Mouse (Mus musculus): ENCODE data around the gene Rpl13a. TPM values are rescaled to one million over a fixed set of nuclear protein-coding genes. Genes with fewer than 3 reads are reported as not detected.

Rpl13a gene
- polyA plus RNA-seq (2012; rRNA removed), result 2,695 and 3,876 TPM in 2 replicates

DNA sequence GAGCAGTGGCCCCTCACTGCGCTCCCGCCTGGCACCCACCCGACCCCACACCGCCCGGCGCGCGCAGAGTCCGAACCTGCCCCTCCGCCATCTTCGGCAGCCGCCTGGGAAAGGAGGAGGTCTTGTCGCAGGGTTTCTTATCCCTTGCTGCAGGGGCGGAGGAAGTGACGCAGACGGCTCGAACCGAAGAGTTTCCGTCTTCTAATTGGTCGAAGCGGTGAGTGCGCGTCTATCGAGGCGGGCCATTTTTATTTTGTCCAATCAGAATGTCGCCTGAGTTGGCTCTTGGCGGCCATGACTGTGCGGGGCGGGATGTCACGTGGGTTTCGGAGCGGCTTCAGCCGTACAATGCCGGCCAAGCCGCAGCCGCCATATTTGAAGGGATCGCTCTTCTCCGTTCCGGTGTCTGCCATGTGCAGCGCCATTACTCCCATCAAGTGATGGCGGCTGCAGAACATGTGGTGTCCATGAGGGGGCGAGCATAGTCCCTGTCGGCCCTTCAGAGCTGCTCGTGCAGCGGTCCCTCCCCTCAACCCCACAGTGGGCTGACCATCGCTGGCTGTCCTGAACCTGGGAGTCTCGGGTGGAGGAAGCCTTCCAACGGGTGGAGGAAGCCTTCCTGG is at the start of gene Rpl13a:
Gene Rpl13a (minus strand): TSS at position 138 of the 623 bp plus-strand sequence.

DNA sequence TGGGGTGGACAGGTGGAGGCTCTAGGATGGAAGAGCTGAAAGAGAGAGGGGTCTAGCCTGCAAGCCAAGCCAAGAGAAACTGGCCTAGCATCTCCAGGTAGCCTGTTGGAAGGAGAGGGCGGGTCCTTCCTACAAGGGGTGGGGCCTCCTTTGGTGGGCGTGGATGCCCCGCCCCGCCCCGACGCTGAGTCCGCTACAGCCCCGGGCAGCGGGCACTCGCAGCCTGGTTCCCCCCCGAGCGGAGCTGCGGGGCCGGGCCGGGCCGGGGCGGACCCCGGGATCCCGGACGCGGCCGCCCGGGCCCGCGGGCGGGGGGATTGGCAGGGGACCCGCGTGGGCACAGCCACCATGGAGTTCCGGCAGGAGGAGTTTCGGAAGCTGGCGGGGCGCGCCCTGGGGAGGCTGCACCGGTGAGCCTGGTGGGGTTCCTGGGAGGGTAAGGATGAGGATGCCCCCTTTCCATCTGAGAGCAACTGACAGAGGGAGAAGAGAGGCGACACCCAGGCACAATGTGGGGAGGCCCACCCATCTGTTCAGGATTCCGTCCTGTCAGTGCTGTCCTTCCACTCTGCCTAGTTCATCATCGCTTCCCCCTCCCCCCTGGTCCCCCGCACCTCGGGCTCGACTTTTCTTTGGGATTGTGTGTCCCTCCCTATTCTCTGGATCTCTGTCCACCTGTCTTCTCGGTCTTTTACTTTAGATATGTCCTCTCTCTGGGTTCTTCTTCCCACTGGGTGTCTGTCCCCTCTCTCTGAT is 35.4 kb upstream of the Rpl13a start, which contains the start of gene Slc17a7:
Gene Slc17a7 (plus strand): TSS at position 215 of the 756 bp plus-strand sequence.

DNA sequence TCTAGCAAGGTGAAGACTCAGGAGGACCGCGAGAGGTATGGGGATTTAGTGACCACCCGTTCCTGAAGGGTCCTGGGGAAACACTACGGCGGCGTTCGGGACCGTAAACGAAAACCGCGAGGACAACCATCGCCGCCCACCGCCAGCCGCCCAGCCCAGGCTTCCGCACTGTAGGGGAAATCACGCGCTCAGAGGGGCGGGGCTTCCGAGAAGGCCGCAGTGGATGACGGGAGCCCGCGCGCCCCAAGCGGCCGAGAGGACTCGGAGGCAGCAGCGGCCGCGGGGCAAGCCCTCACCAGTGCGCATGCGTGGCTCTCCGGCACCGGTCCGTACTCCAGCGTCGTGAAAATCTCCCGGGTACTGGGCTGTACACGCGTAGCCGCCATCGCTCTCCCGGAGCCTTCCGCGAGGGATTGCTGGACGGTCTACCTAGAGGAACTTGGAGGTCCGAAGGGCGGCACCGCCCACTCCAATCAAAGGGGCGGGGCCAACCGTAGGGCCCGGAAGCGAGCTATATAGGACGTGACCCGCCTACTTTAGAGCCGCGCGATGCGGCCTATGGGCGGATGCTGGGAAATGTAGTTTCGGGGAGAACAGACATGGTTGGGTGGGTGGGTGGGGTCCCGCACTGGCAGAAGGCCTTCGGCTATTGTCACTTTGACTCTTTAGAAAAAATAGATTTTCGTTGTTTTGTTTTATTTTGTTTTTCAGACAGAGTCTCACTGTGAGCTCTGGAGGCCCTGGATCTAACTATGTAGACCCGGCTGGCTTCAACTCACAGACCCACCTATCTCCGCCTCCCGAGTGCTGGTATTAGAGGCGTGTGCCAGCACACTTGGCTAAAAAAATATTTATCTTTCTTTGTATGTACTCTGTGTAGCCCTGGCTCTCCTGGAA is 25.8 kb upstream of the Rpl13a start, which contains the start of the genes Pih1d1 and Aldh16a1:
Gene Pih1d1 (plus strand): TSS at position 208 of the 897 bp plus-strand sequence.
Gene Aldh16a1 (minus strand): TSS at position 489 of the 897 bp plus-strand sequence.

DNA sequence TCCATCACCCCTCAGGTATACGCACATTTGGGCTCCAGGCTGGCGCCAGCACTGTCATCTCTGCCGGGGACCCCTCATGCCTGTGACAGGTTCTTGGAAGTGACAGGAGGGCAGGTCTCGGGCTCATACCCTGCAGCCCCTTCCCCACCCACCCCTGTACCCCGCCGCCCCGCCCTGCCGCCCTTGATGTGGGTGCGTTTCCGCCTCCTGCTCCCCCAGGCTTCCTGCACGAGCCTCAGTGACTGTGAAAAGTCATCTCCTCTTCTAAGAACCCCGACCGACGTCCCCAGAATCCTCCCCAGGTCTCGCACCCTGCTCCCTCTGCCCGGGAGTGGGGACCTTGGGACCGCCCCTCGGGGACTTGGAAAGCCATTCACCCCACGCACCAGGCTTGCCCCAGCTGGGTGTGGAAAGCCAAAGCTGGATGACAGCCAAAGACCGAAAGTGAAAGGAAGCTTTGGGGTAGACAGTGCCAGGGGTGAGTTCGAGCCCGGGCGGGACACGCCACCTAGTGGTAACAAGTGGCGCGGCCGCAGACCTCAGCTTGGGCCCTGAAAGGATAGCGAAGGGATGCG is 7.5 kb upstream of the Rpl13a start, which contains the start of the genes Gm45713 and Flt3l:
Gene Gm45713 (minus strand): TSS at position 239 of the 575 bp plus-strand sequence.
Gene Flt3l (minus strand): TSS at position 440 of the 575 bp plus-strand sequence.

DNA sequence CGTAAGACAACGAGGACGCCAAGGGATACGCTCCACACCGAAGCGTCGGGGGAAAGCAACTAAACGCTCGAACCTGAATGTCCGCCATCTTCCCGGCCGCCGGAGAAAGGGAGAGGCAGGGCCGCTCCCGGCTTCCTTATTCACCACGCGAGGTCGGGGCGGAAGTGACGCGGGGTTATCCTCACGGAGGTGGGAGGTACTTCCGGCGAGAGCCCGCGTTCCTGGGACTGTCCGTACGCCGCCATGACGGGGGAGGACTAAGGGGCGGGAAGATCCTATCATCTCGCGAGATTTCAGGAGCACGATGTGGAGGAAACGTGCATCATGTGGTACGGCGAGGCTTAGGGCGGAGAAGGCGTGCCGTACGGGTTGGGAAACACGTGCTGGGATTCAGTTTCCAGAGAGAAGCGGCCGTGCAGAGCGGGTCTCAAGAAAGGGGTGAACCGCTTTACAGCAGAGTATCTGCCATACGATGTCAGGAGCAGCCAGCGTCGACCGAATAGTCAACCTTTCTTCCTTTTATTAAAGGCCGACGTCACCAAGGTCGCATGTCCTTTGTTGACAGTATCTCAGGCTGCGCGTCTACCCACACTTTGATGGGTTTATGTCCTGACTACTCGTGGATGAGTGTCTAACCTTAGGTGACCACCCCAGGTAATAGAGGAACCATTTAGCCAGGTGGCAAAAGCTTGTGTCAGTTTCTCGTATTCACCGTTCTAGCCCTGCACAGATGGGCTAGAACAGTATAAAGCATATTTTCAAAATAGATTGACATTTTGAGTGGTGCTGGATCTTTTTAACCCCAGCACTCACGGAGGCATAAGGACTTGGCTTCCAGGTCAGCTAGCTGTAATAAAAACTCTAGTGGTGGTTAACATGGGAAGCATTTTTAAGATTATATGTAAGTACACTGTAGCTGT is 4.1 kb downstream of the Rpl13a start, which contains the start of gene Rps11:
Gene Rps11 (minus strand): TSS at position 216 of the 920 bp plus-strand sequence.

DNA sequence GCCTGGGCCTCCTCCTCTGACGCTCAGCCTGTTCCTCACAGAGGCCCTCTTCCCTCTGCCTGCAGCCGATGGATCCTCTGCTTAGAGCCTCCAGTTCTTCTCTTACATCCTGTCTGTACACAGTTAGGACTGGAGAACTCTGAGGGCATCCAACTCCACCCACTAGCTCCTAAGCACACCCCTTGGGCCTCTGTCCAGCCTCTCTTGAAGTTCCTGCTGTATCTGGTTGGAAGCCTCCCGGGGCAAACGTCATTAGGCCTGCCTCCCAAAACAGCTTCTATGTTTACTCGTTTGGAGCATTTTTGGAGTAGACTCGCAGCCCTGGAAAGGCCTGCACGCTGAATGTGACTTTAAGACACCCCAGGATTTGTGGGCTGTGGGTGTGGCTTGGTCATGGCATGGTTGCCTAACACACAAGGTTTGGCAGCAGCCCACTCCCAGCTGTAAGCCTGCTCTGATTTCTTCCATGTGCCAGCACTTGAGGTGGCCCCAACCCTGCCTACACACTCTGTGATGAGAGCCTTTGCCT is 24.8 kb downstream of the Rpl13a start, which contains the start of gene Fcgrt:
Gene Fcgrt (minus strand): TSS at position 200 of the 529 bp plus-strand sequence.

DNA sequence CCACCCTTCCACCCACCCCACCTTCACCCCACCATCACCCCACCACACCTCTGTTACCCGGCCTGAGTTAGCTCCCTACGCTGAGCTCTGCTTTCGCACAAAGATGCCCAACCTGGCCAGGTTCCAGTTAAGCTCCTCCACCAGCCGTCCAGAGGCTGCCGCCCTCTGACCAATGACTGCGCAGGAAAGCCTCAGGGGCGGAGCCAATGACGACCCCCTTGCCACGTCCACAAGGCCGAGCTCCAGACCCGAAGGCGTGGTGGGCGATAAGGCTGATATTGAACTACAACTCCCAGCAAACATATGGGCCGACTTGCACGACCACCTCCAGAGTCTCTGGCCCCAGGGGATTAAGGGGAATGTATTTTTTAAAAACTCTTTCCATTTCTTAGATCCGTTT is 36.5 kb downstream of the Rpl13a start, which contains the start of gene Rcn3:
Gene Rcn3 (minus strand): TSS at position 174 of the 400 bp plus-strand sequence.

Other genes with a start within 250 kb of the Rpl13a start
- gene Med25, start 236.0 kb downstream of the Rpl13a start, polyA plus RNA-seq (2012; rRNA removed), result 151 and 183 TPM in 2 replicates
- gene Fuz, start 232.7 kb downstream of the Rpl13a start, polyA plus RNA-seq (2012; rRNA removed), result 23.0 and 29.3 TPM in 2 replicates
- gene Ap2a1, start 199.3 kb downstream of the Rpl13a start, polyA plus RNA-seq (2012; rRNA removed), result 70.2 and 102 TPM in 2 replicates
- gene Tsks, start 185.6 kb downstream of the Rpl13a start, polyA plus RNA-seq (2012; rRNA removed), result 0.07 and 0.08 TPM in 2 replicates
- gene Cpt1c, start 153.9 kb downstream of the Rpl13a start, polyA plus RNA-seq (2012; rRNA removed), result 36.4 and 49.2 TPM in 2 replicates
- 510 and 945 TPM in 2 replicates for gene Prmt1, start 142.2 kb downstream of the Rpl13a start, polyA plus RNA-seq (2012; rRNA removed)
- 113 and 137 TPM in 2 replicates for gene Irf3, start 131.1 kb downstream of the Rpl13a start, polyA plus RNA-seq (2012; rRNA removed)
- gene Bcl2l12, start 130.0 kb downstream of the Rpl13a start, polyA plus RNA-seq (2012; rRNA removed), result 70.1 and 80.1 TPM in 2 replicates
- gene Scaf1, start 112.4 kb downstream of the Rpl13a start, polyA plus RNA-seq (2012; rRNA removed), result 105 and 108 TPM in 2 replicates
- gene Rras, start 110.8 kb downstream of the Rpl13a start, polyA plus RNA-seq (2012; rRNA removed), result 17.2 and 25.6 TPM in 2 replicates
- 27.7 and 54.2 TPM in 2 replicates for gene Prr12, start 75.9 kb downstream of the Rpl13a start, polyA plus RNA-seq (2012; rRNA removed)
- gene Nosip, start 66.3 kb downstream of the Rpl13a start, polyA plus RNA-seq (2012; rRNA removed), result 75.0 and 79.0 TPM in 2 replicates
- gene Prrg2, start 66.1 kb downstream of the Rpl13a start, polyA plus RNA-seq (2012; rRNA removed), result 18.9 and 28.4 TPM in 2 replicates
- gene Rcn3, start 36.5 kb downstream of the Rpl13a start, polyA plus RNA-seq (2012; rRNA removed), result 151 and 178 TPM in 2 replicates
- 9.6 and 15.3 TPM in 2 replicates for gene Fcgrt, start 24.9 kb downstream of the Rpl13a start, polyA plus RNA-seq (2012; rRNA removed)
- gene Rps11, start 4.3 kb downstream of the Rpl13a start, polyA plus RNA-seq (2012; rRNA removed), result 695 and 927 TPM in 2 replicates
- 0.05 and 0.52 TPM in 2 replicates for gene Gm45713, start 7.5 kb upstream of the Rpl13a start, polyA plus RNA-seq (2012; rRNA removed)
- 4.8 and 5.5 TPM in 2 replicates for gene Flt3l, start 7.7 kb upstream of the Rpl13a start, polyA plus RNA-seq (2012; rRNA removed)
- gene Pih1d1, start 25.5 kb upstream of the Rpl13a start, polyA plus RNA-seq (2012; rRNA removed), result 112 and 132 TPM in 2 replicates
- gene Aldh16a1, start 25.8 kb upstream of the Rpl13a start, polyA plus RNA-seq (2012; rRNA removed), result 31.7 and 34.0 TPM in 2 replicates
- gene Slc17a7, start 35.2 kb upstream of the Rpl13a start, polyA plus RNA-seq (2012; rRNA removed), result 2.3 and 2.8 TPM in 2 replicates
- gene Gfy, start 50.8 kb upstream of the Rpl13a start, polyA plus RNA-seq (2012; rRNA removed), result 0.04 and 0.07 TPM in 2 replicates
- gene Pth2, start 52.2 kb upstream of the Rpl13a start, polyA plus RNA-seq (2012; rRNA removed), result 0.26 TPM in 1 of 2 replicates, not detected in the other
- gene Ccdc155, start 76.1 kb upstream of the Rpl13a start, polyA plus RNA-seq (2012; rRNA removed), result 0.92 and 1.1 TPM in 2 replicates
- 2.0 and 3.1 TPM in 2 replicates for gene Dkkl1, start 83.4 kb upstream of the Rpl13a start, polyA plus RNA-seq (2012; rRNA removed)
- gene Tead2, start 87.0 kb upstream of the Rpl13a start, polyA plus RNA-seq (2012; rRNA removed), result 557 and 610 TPM in 2 replicates
- gene Cd37, start 110.4 kb upstream of the Rpl13a start, polyA plus RNA-seq (2012; rRNA removed), result 1.8 and 2.6 TPM in 2 replicates
- 0.17 and 0.30 TPM in 2 replicates for gene Slc6a16, start 112.3 kb upstream of the Rpl13a start, polyA plus RNA-seq (2012; rRNA removed)
- gene Slc6a21, start 148.8 kb upstream of the Rpl13a start, polyA plus RNA-seq (2012; rRNA removed), result not detected in 2 replicates
- gene Trpm4, start 205.0 kb upstream of the Rpl13a start, polyA plus RNA-seq (2012; rRNA removed), result 18.1 and 19.9 TPM in 2 replicates
- 1.7 and 4.2 TPM in 2 replicates for gene Hrc, start 206.5 kb upstream of the Rpl13a start, polyA plus RNA-seq (2012; rRNA removed)
- gene Ppfia3, start 238.3 kb upstream of the Rpl13a start, polyA plus RNA-seq (2012; rRNA removed), result 13.7 and 16.5 TPM in 2 replicates
- gene Lin7b, start 241.8 kb upstream of the Rpl13a start, polyA plus RNA-seq (2012; rRNA removed), result 3.5 and 3.6 TPM in 2 replicates

Data from central nervous system, embryonic 11.5 days (tissue).